ENCODE assay signal across 9 mouse cellular contexts in the genomic region with DNA sequence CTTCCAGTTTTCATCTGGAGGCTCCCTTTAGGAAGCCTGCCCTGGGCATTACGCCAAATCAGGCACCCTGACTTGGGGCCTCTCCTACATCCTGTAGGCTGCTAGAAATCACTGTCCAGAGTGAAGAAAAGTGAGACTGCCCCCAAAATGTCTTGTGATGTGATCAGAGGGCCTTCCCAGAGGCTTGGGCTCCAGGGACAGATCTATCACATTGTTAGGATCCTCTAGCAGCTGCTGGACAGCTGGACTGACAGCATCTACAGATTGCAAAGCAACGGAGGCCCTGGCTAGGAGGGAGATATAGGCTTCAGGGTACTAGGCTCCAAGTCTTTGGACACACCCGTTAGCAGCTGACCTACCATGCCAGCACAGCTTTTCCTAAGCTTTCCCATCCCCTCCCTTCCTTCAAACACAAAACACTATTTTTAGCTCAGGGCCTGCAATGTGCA. TPM values are rescaled to one million over a fixed set of nuclear protein-coding genes. Genes with fewer than 3 reads are reported as not detected.
DNase-seq lines count a peak whose midpoint lies in the region; ATAC-seq and TF ChIP-seq lines count a peak whose summit lies in the region.
"Had no signal": no experiment of that assay in that cellular context is flagged by ENCODE, and none has a peak within 500 bp of the region (broad histone marks: within the 10 kb centered on the region; RNA-seq: fewer than 3 reads in every experiment).

No protein-coding gene starts in this region.

- ATAC-seq in limb, embryonic 12.5 days (ENCODE audit: insufficient number of reproducible peaks, insufficient read depth, low FRiP score, low TSS enrichment, low read depth) = 0 out of 2 replicates have a peak, but pooled peaks have one; percentile 9
- peak; percentile 33; the same call in 1 of the 2 replicates for ATAC-seq in intestine, embryonic 14.5 days (replicated peaks; ENCODE audit: low FRiP score, low TSS enrichment, low read depth)
- ATAC-seq in frontal cortex, adult (ENCODE audit: low TSS enrichment) = no peak

- no peak overlapping the region for H3K4me2 ChIP-seq in limb, embryonic 12.5 days
- H3K4me2 ChIP-seq in intestine, embryonic 14.5 days (ENCODE audit: low read length) = no peak overlapping the region; the same call in 1 of the 2 replicates

- peaks cover 97% of the 10 kb centered on the region for H3K36me3 ChIP-seq in limb, embryonic 12.5 days
- H3K36me3 ChIP-seq in limb, embryonic 10.5 days = peaks cover 99% of the 10 kb centered on the region
- H3K36me3 ChIP-seq in heart, embryonic 10.5 days = peaks cover 97% of the 10 kb centered on the region
- peaks cover 84% of the 10 kb centered on the region for H3K36me3 ChIP-seq in intestine, embryonic 14.5 days (ENCODE audit: control insufficient read depth, insufficient read depth, low read length)

- no peak overlapping the region for H3K9ac ChIP-seq in limb, embryonic 12.5 days (replicated peaks)
- H3K9ac ChIP-seq in intestine, embryonic 14.5 days (ENCODE audit: low read length) = no peak overlapping the region

- DNase-seq in limb, embryonic 10.5 days (ENCODE audit: low spot score) = no peak
- DNase-seq in heart, embryonic 10.5 days (ENCODE audit: low spot score) = no peak
- DNase-seq in intestine, embryonic 14.5 days (ENCODE audit: low spot score) = peak; percentile 69
- no peak for DNase-seq in T-cell, adult 2 months (ENCODE audit: low spot score)
- DNase-seq: cerebellum, adult 11-12 months had no signal

- H3K27ac ChIP-seq in limb, embryonic 12.5 days = peak overlapping the region; percentile 25; the same call in 1 of the 2 replicates
- no peak overlapping the region for H3K27ac ChIP-seq in limb, embryonic 10.5 days
- peak overlapping the region; percentile 69 for H3K27ac ChIP-seq in heart, embryonic 10.5 days
- peak overlapping the region; percentile 80 for H3K27ac ChIP-seq in intestine, embryonic 14.5 days (ENCODE audit: low read depth)
- H3K27ac ChIP-seq in olfactory bulb, adult 2 months (ENCODE audit: insufficient read depth, low read depth, low read length) = peak overlapping the region; percentile 70
- H3K27ac ChIP-seq: macrophage had no signal

- H3K4me3 ChIP-seq in limb, embryonic 12.5 days (replicated peaks) = no peak overlapping the region
- H3K4me3 ChIP-seq in limb, embryonic 10.5 days = no peak overlapping the region
- no peak overlapping the region for H3K4me3 ChIP-seq in heart, embryonic 10.5 days
- H3K4me3 ChIP-seq in intestine, embryonic 14.5 days (ENCODE audit: low read depth, low read length) = no peak overlapping the region
- no peak overlapping the region for H3K4me3 ChIP-seq in olfactory bulb, adult 2 months (ENCODE audit: insufficient read depth, low read depth, low read length)

- no peaks in the 10 kb centered on the region; the same call in 1 of the 2 replicates for H3K4me1 ChIP-seq in limb, embryonic 12.5 days (replicated peaks)
- peaks cover 4% of the 10 kb centered on the region; the same call in 1 of the 2 replicates for H3K4me1 ChIP-seq in limb, embryonic 10.5 days
- H3K4me1 ChIP-seq in heart, embryonic 10.5 days = peaks cover 67% of the 10 kb centered on the region
- H3K4me1 ChIP-seq in intestine, embryonic 14.5 days (replicated peaks; ENCODE audit: control insufficient read depth, insufficient read depth, low read length) = peaks cover 33% of the 10 kb centered on the region
- peaks cover 42% of the 10 kb centered on the region for H3K4me1 ChIP-seq in olfactory bulb, adult 2 months (ENCODE audit: control insufficient read depth, insufficient read depth, low read length)

- TF ChIP-seq POLR2A in olfactory bulb, adult 2 months (IDR thresholded peaks at IDR 0.05; ENCODE audit: insufficient read depth, low read depth, low read length) = no peak

- TF ChIP-seq CTCF in olfactory bulb, adult 2 months (IDR thresholded peaks at IDR 0.05; ENCODE audit: insufficient read depth, low read depth, low read length) = no peak

- 92% methylated on average over 3 of the region's 3 CpGs for WGBS in limb, embryonic 12.5 days
- WGBS in limb, embryonic 10.5 days = 94% methylated on average over 3 of the region's 3 CpGs
- WGBS in heart, embryonic 10.5 days = 46% methylated on average over 3 of the region's 3 CpGs
- WGBS in intestine, embryonic 14.5 days = 50% methylated on average over 3 of the region's 3 CpGs
- WGBS in olfactory bulb, adult 2 months = 32% methylated on average over 3 of the region's 3 CpGs

- H3K9me3 ChIP-seq in limb, embryonic 12.5 days = no peaks in the 10 kb centered on the region
- H3K9me3 ChIP-seq in limb, embryonic 10.5 days (replicated peaks) = no peaks in the 10 kb centered on the region
- no peaks in the 10 kb centered on the region for H3K9me3 ChIP-seq in heart, embryonic 10.5 days
- H3K9me3 ChIP-seq in intestine, embryonic 14.5 days (ENCODE audit: control insufficient read depth, low read length) = no peaks in the 10 kb centered on the region

- no peaks in the 10 kb centered on the region for H3K27me3 ChIP-seq in limb, embryonic 12.5 days
- H3K27me3 ChIP-seq in limb, embryonic 10.5 days (ENCODE audit: low read depth, poor library complexity, severe bottlenecking) = no peaks in the 10 kb centered on the region
- H3K27me3 ChIP-seq in heart, embryonic 10.5 days (ENCODE audit: insufficient read depth, poor library complexity, severe bottlenecking) = no peaks in the 10 kb centered on the region
- no peaks in the 10 kb centered on the region for H3K27me3 ChIP-seq in intestine, embryonic 14.5 days (replicated peaks; ENCODE audit: control insufficient read depth, insufficient read depth, low read length)

RNA-seq across cellular contexts. Expression of gene Wdr1, which starts 13.5 kb away (rescaled TPM):
- 188 and 191 TPM in 2 replicates for polyA plus RNA-seq in limb, embryonic 12.5 days (2016; fragmentation: Nextera tagmentation; extraction: Ambion mirVana)
- 197 and 214 TPM in 2 replicates for polyA plus RNA-seq in limb, embryonic 10.5 days (2016; fragmentation: Nextera tagmentation; extraction: Ambion mirVana)
- 243 and 286 TPM in 2 replicates for polyA plus RNA-seq in heart, embryonic 10.5 days (2016; fragmentation: Nextera tagmentation; extraction: Ambion mirVana)
- polyA plus RNA-seq in intestine, embryonic 14.5 days (2014; fragmentation: Nextera tagmentation; extraction: Ambion mirVana) = 246 and 275 TPM in 2 replicates
- polyA plus RNA-seq in olfactory bulb, adult 2 months (2012; ENCODE audit: insufficient read depth, insufficient read length, low replicate concordance, missing spikeins) = 427 TPM in 1 of 2 replicates, not detected in the other

RNA-seq across cellular contexts. Expression of gene Slc2a9, which starts 46.5 kb away (rescaled TPM):
- polyA plus RNA-seq in limb, embryonic 12.5 days (2016; fragmentation: Nextera tagmentation; extraction: Ambion mirVana) = 0.36 and 0.69 TPM in 2 replicates
- 0.13 TPM in 1 of 2 replicates, not detected in the other for polyA plus RNA-seq in limb, embryonic 10.5 days (2016; fragmentation: Nextera tagmentation; extraction: Ambion mirVana)
- 0.31 and 0.47 TPM in 2 replicates for polyA plus RNA-seq in heart, embryonic 10.5 days (2016; fragmentation: Nextera tagmentation; extraction: Ambion mirVana)
- 0.40 and 1.2 TPM in 2 replicates for polyA plus RNA-seq in intestine, embryonic 14.5 days (2014; fragmentation: Nextera tagmentation; extraction: Ambion mirVana)
- not detected in 2 replicates for polyA plus RNA-seq in olfactory bulb, adult 2 months (2012; ENCODE audit: insufficient read depth, insufficient read length, low replicate concordance, missing spikeins)
